Mouse (Mus musculus) small intestine, adult 2 months (tissue): ENCODE results near the gene Tmc1.

Source experiments
- CTCF ChIP-seq: fragments of 200-500 bp; IDR thresholded peaks from 2 replicates; pipeline ENCODE4 v1.5.1; 2012; ENCODE audit warnings: low read depth, mild to moderate bottlenecking, control low read depth, inconsistent platforms, low read length, moderate library complexity, mixed read lengths; ENCODE audit not compliant: insufficient replicate concordance, insufficient read length; ENCODE audit errors: extremely low read depth
- POLR2A ChIP-seq: fragments of 200-500 bp; IDR thresholded peaks from 2 replicates; pipeline ENCODE4 v1.6.1; 2012; ENCODE audit warnings: low read depth, mild to moderate bottlenecking, control low read depth, inconsistent platforms, low read length, moderate library complexity

DNA sequence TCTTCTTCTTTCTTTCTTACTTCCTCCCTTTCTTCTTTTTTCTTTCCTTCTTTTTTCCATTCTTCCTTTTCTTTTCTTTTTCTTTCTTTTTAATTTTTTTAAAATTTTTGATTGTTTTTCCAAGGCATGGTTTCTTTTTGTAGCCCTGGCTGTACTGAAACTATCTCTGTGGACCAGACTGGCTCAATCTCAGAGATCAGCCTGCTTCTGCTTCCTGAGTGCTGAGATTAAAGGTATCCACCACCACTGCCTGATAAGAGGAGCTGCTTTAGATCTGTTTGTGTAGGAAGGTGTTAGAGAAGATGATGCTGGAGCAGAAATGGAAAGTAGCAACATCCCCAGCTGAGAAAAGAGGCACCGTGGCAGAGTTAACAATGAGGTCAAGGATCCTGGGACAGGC, 93.7 kb downstream of the Tmc1 start:
- TF ChIP-seq POLR2A (no peak), CTCF (no peak)
